Mouse (Mus musculus) liver, embryonic 11.5 days (tissue): ENCODE data around the gene Myo1b. TPM values are rescaled to one million over a fixed set of nuclear protein-coding genes. Genes with fewer than 3 reads are reported as not detected.

ENCODE experiments used
- ATAC-seq: fragments of 200-750 bp; cut with Nextera tagmentation; replicated peaks from 2 replicates; pipeline ENCODE4 v1.8.0; 2017; ENCODE audit warnings: moderate number of reproducible peaks, mild to moderate bottlenecking, moderate TSS enrichment, moderate library complexity; ENCODE audit not compliant: low FRiP score
- DNase-seq: peaks from one replicate; pipeline ENCODE4 v3.0.0-alpha.2; 2017; ENCODE audit warnings: low spot score
- H3K27ac ChIP-seq: fragments of 300-500 bp; sonication (generic); 2 replicates; pipeline ENCODE4 v1.5.1; 2014; ENCODE audit warnings: mild to moderate bottlenecking, low read depth, low read length, control low read depth
- H3K27me3 ChIP-seq: fragments of 300-500 bp; sonication (generic); replicated peaks from 2 replicates; pipeline ENCODE4 v1.6.1; 2014; ENCODE audit warnings: low read length, mixed read lengths; ENCODE audit not compliant: control insufficient read depth, insufficient read depth
- H3K36me3 ChIP-seq: fragments of 300-500 bp; sonication (generic); 2 replicates; pipeline ENCODE4 v1.6.1; 2014; ENCODE audit warnings: mild to moderate bottlenecking, low read length, moderate library complexity, mixed read lengths; ENCODE audit not compliant: control insufficient read depth, insufficient read depth
- H3K4me1 ChIP-seq: fragments of 300-500 bp; sonication (generic); replicated peaks from 2 replicates; pipeline ENCODE4 v1.6.1; 2014; ENCODE audit warnings: low read length, mixed read lengths; ENCODE audit not compliant: control insufficient read depth, insufficient read depth
- H3K4me2 ChIP-seq: fragments of 300-500 bp; sonication (generic); 2 replicates; pipeline ENCODE4 v1.6.1; 2014; ENCODE audit warnings: mild to moderate bottlenecking, control low read depth, moderate library complexity
- H3K4me3 ChIP-seq: fragments of 300-500 bp; sonication (generic); 2 replicates; pipeline ENCODE4 v1.5.1; 2014; ENCODE audit warnings: low read depth, low read length, control low read depth
- H3K9ac ChIP-seq: fragments of 300-500 bp; sonication (generic); 2 replicates; pipeline ENCODE4 v1.6.1; 2014; ENCODE audit warnings: low read depth, low read length, control low read depth
- H3K9me3 ChIP-seq: fragments of 300-500 bp; sonication (generic); 2 replicates; pipeline ENCODE4 v1.6.1; 2016; ENCODE audit warnings: low read length, inconsistent platforms, mixed read lengths; ENCODE audit not compliant: control insufficient read depth
- WGBS: fragments of 180-500 bp; shearing (Covaris S2); extraction: QIAGEN DNeasy Blood & Tissue Kit; methylation state at CpG from one replicate; pipeline ENCODE4 v1.1.7; 2014; 5-methylcytosine and 5-hydroxymethylcytosine counted together
- polyA plus RNA-seq: library from polyadenylated mRNA; unstranded; fragments of >200 nt; fragmentation: Nextera tagmentation; extraction: Ambion mirVana; gene quantifications from 2 replicates; pipeline ENCODE4 v1.2.1, GENCODE M21; 2014

Myo1b gene
- polyA plus RNA-seq, 1 experiment from 2014 or later = 26.4 TPM

DNA sequence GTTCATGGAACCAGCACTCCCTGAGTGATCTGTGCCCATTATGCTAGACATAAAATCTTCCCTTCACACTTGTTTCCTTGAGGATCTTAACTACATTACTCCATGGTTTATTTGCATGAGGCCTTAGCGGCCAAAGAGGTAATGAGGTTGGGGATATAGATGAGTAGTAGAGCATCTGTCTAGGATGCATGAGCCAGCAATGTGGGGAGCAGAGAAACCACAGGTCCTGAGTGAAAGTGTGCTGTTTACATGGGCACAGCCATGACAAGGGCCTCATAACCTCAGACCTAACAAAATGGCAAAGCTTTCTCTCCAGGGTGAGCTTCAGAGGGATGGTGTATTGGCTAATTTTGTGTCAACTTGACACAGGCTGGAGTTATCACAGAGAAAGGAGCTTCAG, 186.5 kb downstream of the Myo1b start:
- Histone ChIP-seq H3K36me3 (no peaks in the 10 kb centered on the region), H3K4me2 (no peak overlapping the region), H3K4me3 (no peak overlapping the region), H3K27ac (no peak overlapping the region), H3K9me3 (no peaks in the 10 kb centered on the region), H3K9ac (no peak overlapping the region), H3K4me1 (no peaks in the 10 kb centered on the region), H3K27me3 (no peaks in the 10 kb centered on the region)
- ATAC-seq = no peak
- WGBS = 73% methylated on average over 1 of the region's 1 CpGs
- no peak for DNase-seq

DNA sequence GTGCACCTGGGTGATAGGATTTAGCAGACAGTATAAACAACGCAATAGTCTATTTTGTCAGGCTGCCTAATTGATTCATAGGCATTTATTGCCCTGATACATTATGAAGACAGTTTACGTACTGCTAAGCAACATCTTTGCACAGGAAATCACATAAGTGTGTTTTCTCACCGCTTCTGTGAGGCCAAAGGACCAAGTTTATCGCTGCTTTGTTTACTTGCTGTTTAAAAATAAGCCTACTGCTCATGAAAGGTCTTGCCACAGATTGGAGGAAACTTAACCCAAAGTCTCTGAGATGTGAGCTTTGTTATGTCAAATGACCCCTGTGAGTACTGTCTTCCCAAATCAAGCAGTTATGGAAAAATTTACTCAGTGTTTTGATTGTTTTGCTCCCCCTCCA, 187.1 kb downstream of the Myo1b start:
- WGBS = 68% methylated on average over 4 of the region's 4 CpGs
- Histone ChIP-seq H3K4me3 (no peak overlapping the region), H3K9ac (no peak overlapping the region), H3K36me3 (no peaks in the 10 kb centered on the region), H3K27me3 (no peaks in the 10 kb centered on the region), H3K27ac (no peak overlapping the region), H3K4me2 (no peak overlapping the region), H3K4me1 (no peaks in the 10 kb centered on the region), H3K9me3 (no peaks in the 10 kb centered on the region)
- DNase-seq (no peak), ATAC-seq (no peak)

DNA sequence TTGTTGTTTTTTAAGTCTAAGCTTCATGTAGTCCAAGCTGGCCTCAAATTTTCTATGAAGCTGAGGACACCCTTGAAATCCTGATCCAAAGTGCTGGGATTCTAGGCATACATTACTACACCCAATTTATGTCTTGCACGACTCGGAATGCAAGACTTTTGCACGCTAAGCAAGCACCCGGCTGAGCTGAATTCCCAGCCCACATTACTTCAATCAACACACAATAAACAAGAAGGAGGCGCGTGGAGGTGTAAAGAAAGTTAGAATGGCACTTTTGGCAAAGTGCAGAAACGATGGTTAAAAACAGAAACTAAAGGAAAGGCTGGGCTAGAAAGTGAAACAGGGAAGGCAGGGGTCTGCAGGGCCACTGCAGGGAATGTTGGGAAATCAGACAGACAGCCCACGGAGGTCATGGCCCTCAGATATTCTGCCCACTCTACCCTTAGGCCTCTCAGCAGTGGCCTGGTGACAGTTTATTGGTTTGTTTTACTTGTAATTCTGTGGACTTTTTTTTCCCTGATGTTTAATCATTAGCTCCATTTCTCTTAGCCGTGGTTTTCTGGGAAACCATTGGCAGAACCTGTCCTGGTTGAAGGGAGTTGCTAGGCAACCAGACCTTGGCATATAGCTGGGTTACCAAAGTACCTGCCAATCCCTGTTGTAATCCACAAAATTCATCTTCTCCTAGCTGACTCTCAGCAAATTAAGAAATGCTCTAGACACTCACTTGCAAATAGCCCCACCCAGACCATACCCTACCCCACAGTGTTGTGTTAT, 195.8 kb downstream of the Myo1b start:
- DNase-seq (no peak), ATAC-seq (no peak; the same call in 1 of the 2 replicates)
- H3K4me2 ChIP-seq = no peak overlapping the region
- H3K36me3 ChIP-seq = no peaks in the 10 kb centered on the region
- no peak overlapping the region for H3K27ac ChIP-seq
- no peak overlapping the region for H3K4me3 ChIP-seq
- 69% methylated on average over 9 of the region's 9 CpGs for WGBS
- no peaks in the 10 kb centered on the region for H3K27me3 ChIP-seq
- no peak overlapping the region for H3K9ac ChIP-seq
- H3K9me3 ChIP-seq = no peaks in the 10 kb centered on the region
- no peaks in the 10 kb centered on the region for H3K4me1 ChIP-seq

DNA sequence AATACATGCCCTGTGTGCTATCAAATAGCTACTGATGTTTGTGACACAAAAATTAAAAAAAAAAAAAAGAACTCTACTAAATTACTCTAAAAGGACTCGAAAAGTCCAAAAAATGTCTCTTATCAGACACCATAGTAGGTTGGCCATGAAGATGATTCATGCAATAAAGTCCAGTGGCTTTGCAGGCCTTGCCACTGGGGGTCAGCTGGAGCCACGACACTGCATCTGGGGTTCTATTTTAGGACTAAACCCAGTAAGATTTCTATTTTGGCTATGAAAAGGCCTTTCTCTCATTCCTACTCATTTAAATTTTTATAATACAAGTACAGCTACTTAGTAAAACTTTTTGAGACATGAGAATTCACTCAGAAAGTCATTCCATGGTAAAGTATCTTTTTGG, 205.0 kb downstream of the Myo1b start:
- H3K27me3 ChIP-seq = no peaks in the 10 kb centered on the region
- H3K9me3 ChIP-seq = no peaks in the 10 kb centered on the region
- H3K4me1 ChIP-seq = no peaks in the 10 kb centered on the region
- H3K27ac ChIP-seq = no peak overlapping the region
- H3K4me2 ChIP-seq = no peak overlapping the region
- no peak overlapping the region for H3K4me3 ChIP-seq
- no peak for ATAC-seq
- 67% methylated on average over 2 of the region's 2 CpGs for WGBS
- H3K9ac ChIP-seq = no peak overlapping the region
- H3K36me3 ChIP-seq = no peaks in the 10 kb centered on the region
- DNase-seq = no peak

DNA sequence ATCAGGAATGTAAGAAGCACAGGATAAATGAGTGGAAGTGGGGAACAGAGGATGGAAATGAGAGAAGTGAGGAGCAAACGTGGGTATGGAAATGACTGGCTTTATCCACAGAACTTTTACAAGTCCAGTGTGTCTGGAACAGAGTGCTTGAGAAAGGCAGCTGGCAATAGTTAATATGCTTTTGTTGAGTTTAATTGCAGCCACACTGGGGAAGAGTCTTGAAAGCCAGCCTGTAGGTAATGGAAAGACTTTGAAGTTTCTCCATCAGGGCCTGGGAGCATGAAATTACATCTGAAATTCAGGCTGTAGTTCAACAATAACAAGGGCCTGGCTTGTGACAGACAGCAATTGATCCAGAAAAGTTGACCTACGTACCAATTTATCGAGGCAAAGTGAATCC, 209.8 kb downstream of the Myo1b start:
- 84% methylated on average over 3 of the region's 3 CpGs for WGBS
- Histone ChIP-seq H3K27me3 (no peaks in the 10 kb centered on the region), H3K27ac (no peak overlapping the region), H3K9me3 (no peaks in the 10 kb centered on the region), H3K9ac (no peak overlapping the region), H3K4me3 (no peak overlapping the region), H3K36me3 (no peaks in the 10 kb centered on the region), H3K4me1 (no peaks in the 10 kb centered on the region), H3K4me2 (no peak overlapping the region)
- ATAC-seq (no peak), DNase-seq (no peak)

DNA sequence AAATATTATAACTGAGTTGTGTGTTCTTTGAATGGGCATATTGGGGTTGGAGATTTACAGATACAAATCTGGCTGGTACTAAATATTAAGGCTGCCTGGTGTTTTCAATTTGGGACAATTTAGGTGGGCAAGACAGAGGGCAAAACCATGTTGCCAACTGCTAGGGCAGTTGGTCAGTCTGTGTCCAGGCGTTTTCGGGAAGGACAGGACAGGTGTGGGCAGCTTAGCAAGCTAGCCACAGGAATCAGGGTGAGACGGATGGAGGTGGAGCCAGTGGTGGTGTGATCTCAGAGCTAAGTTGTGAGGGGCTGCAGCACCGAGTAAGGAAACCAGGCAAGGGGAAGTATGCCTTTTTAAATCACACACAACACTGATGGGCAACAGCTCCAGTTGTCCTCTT, 211.3 kb downstream of the Myo1b start:
- no peak overlapping the region for H3K27ac ChIP-seq
- no peak for DNase-seq
- no peak for ATAC-seq
- WGBS = 67% methylated on average over 4 of the region's 4 CpGs
- H3K27me3 ChIP-seq = no peaks in the 10 kb centered on the region
- no peaks in the 10 kb centered on the region for H3K9me3 ChIP-seq
- H3K4me1 ChIP-seq = no peaks in the 10 kb centered on the region
- no peak overlapping the region for H3K4me2 ChIP-seq
- no peaks in the 10 kb centered on the region for H3K36me3 ChIP-seq
- H3K9ac ChIP-seq = no peak overlapping the region
- no peak overlapping the region for H3K4me3 ChIP-seq

Other genes with a start within 250 kb of the Myo1b start
- 2.6 TPM in 2 replicates for gene Stat4, start 71.1 kb upstream of the Myo1b start, polyA plus RNA-seq
- gene Stat1, start 203.4 kb upstream of the Myo1b start, polyA plus RNA-seq = 17.8 and 19.0 TPM in 2 replicates